In the genomic region with DNA sequence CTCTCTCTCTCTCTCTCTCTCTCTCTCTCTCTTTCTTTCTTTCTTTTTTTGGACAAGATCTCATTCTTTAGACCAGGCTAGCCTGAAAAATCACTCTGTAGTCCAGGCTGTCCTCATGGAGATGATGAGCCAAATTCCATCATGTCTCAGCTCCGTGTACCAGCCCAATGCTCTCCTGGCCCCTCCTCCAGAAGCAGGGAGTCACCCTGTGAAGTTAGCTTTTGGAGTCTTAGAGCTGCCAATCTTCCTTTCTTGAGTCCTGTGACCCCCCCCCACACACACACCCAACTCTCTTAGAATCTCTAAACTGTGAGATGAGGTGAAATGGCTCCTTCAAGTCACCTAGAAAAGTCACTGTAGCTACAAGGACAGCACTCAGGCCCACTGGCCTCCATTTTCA, we compare ENCODE assay signal across 26 mouse cellular contexts. TPM values are rescaled to one million over a fixed set of nuclear protein-coding genes. Genes with fewer than 3 reads are reported as not detected.
DNase-seq lines count a peak whose midpoint lies in the region; ATAC-seq and TF ChIP-seq lines count a peak whose summit lies in the region.
"Had no signal": no experiment of that assay in that cellular context is flagged by ENCODE, and none has a peak within 500 bp of the region (broad histone marks: within the 10 kb centered on the region; RNA-seq: fewer than 3 reads in every experiment).

No protein-coding gene starts in this region.

- no peak for TF ChIP-seq CTCF in heart, adult 2 months (IDR thresholded peaks at IDR 0.05)
- no peak for TF ChIP-seq CTCF in liver, adult 2 months (IDR thresholded peaks at IDR 0.05; ENCODE audit: low read depth, low read length)

- no peak for DNase-seq in heart, adult 2 months
- no peak for DNase-seq in heart, adult 18-20 months
- DNase-seq in liver, adult 2 months (ENCODE audit: extremely low read depth, low read depth, low spot score), result peak; percentile 37
- DNase-seq in liver, embryonic 11.5 days (ENCODE audit: low spot score), result no peak
- DNase-seq in spleen, adult 12 weeks (ENCODE audit: low spot score), result no peak
- no peak for DNase-seq in embryonic facial prominence, embryonic 10.5 days (ENCODE audit: low spot score)
- DNase-seq: adrenal gland, adult 8-10 months; B cell, adult 2 months; cerebellum, adult 8-10 months; cerebellum, postnatal 25 days; gastrocnemius, postnatal 14 days; layer of hippocampus, postnatal 36 days; left cerebral cortex, postnatal 4 days; liver had no signal

- peaks cover 4% of the 10 kb centered on the region for H3K4me1 ChIP-seq in heart, adult 2 months (ENCODE audit: control insufficient read depth, insufficient read depth, low read length)
- H3K4me1 ChIP-seq in liver, adult 2 months (ENCODE audit: control insufficient read depth, insufficient read depth, low read length), result peaks cover 12% of the 10 kb centered on the region
- H3K4me1 ChIP-seq in liver, embryonic 11.5 days (replicated peaks; ENCODE audit: control insufficient read depth, insufficient read depth, low read length), result no peaks in the 10 kb centered on the region
- H3K4me1 ChIP-seq in brown adipose tissue, adult 24 weeks (ENCODE audit: control insufficient read depth, insufficient read depth, insufficient read length, low read length), result peaks cover 17% of the 10 kb centered on the region
- H3K4me1 ChIP-seq in embryonic facial prominence, embryonic 10.5 days, result peaks cover 5% of the 10 kb centered on the region
- H3K4me1 ChIP-seq: forebrain, embryonic 12.5 days; hindbrain, embryonic 12.5 days; lung, embryonic 15.5 days; midbrain, embryonic 15.5 days had no signal

- H3K4me3 ChIP-seq in heart, adult 2 months, result peak overlapping the region; percentile 31
- peak overlapping the region; percentile 27 for H3K4me3 ChIP-seq in liver, adult 2 months (ENCODE audit: insufficient read depth, low read depth, low read length)
- H3K4me3 ChIP-seq in liver, embryonic 11.5 days (ENCODE audit: low read depth, low read length), result no peak overlapping the region
- H3K4me3 ChIP-seq in brown adipose tissue, adult 24 weeks (ENCODE audit: insufficient read depth, low read depth, low read length), result peak overlapping the region; percentile 60
- no peak overlapping the region for H3K4me3 ChIP-seq in embryonic facial prominence, embryonic 10.5 days
- H3K4me3 ChIP-seq: embryonic facial prominence, embryonic 12.5 days; forebrain, embryonic 12.5 days; hindbrain, embryonic 12.5 days; intestine, embryonic 15.5 days; lung, embryonic 15.5 days; midbrain, embryonic 10.5 days; midbrain, embryonic 15.5 days; neural tube, embryonic 12.5 days had no signal

- TF ChIP-seq POLR2A in heart, adult 2 months (IDR thresholded peaks at IDR 0.05; ENCODE audit: insufficient read depth, low read depth, low read length), result no peak
- TF ChIP-seq POLR2A in liver, adult 2 months (IDR thresholded peaks at IDR 0.05; ENCODE audit: extremely low read depth, insufficient read depth, low read length), result no peak

- TF ChIP-seq EP300 in heart, adult 2 months (IDR thresholded peaks at IDR 0.05; ENCODE audit: insufficient read depth, low read depth, low read length), result no peak

- 42% methylated on average over 1 of the region's 1 CpGs for WGBS in heart, adult 2 months
- 23% methylated on average over 1 of the region's 1 CpGs for WGBS in liver, adult 2 months
- 50% methylated on average over 1 of the region's 1 CpGs for WGBS in liver, embryonic 11.5 days
- WGBS in embryonic facial prominence, embryonic 10.5 days, result 61% methylated on average over 1 of the region's 1 CpGs

- H3K27ac ChIP-seq in heart, adult 2 months, result peak overlapping the region; percentile 45
- H3K27ac ChIP-seq in liver, adult 2 months (replicated peaks; ENCODE audit: insufficient read depth, low read depth, low read length), result peak overlapping the region; percentile 10; the same call in 1 of the 2 replicates
- H3K27ac ChIP-seq in liver, embryonic 11.5 days (ENCODE audit: low read depth, low read length), result no peak overlapping the region
- H3K27ac ChIP-seq in brown adipose tissue, adult 24 weeks (replicated peaks; ENCODE audit: low read depth, low read length), result peak overlapping the region; percentile 89
- H3K27ac ChIP-seq in embryonic facial prominence, embryonic 10.5 days (replicated peaks), result no peak overlapping the region
- H3K27ac ChIP-seq: forebrain, embryonic 12.5 days; hindbrain, embryonic 12.5 days; hindbrain, postnatal 0 days; lung, embryonic 15.5 days; midbrain, embryonic 10.5 days; midbrain, embryonic 15.5 days; neural tube, embryonic 12.5 days had no signal

- no peak for ATAC-seq in liver, embryonic 11.5 days (replicated peaks; ENCODE audit: low FRiP score)
- ATAC-seq: activated CD4-positive, CD25-positive, alpha-beta regulatory T cell, adult 4 months; hindbrain, postnatal 0 days; intestine, embryonic 15.5 days; midbrain, embryonic 15.5 days had no signal

- no peak overlapping the region for H3K9ac ChIP-seq in heart, adult 2 months (ENCODE audit: low read depth, low read length)
- H3K9ac ChIP-seq in liver, adult 2 months (ENCODE audit: low read depth, low read length), result peak overlapping the region; percentile 31
- no peak overlapping the region for H3K9ac ChIP-seq in liver, embryonic 11.5 days (ENCODE audit: low read depth, low read length)
- H3K9ac ChIP-seq: embryonic facial prominence, embryonic 12.5 days; forebrain, embryonic 12.5 days; hindbrain, embryonic 12.5 days; intestine, embryonic 15.5 days; lung, embryonic 15.5 days; midbrain, embryonic 15.5 days; neural tube, embryonic 12.5 days had no signal

- H3K9me3 ChIP-seq in liver, embryonic 11.5 days (ENCODE audit: control insufficient read depth, low read length), result no peaks in the 10 kb centered on the region
- H3K9me3 ChIP-seq in embryonic facial prominence, embryonic 10.5 days, result no peaks in the 10 kb centered on the region
- H3K9me3 ChIP-seq: embryonic facial prominence, embryonic 12.5 days; forebrain, embryonic 12.5 days; hindbrain, embryonic 12.5 days; intestine, embryonic 15.5 days; lung, embryonic 15.5 days; midbrain, embryonic 10.5 days; midbrain, embryonic 15.5 days; neural tube, embryonic 12.5 days had no signal

- H3K4me2 ChIP-seq in liver, embryonic 11.5 days, result no peak overlapping the region
- H3K4me2 ChIP-seq: embryonic facial prominence, embryonic 12.5 days; forebrain, embryonic 12.5 days; hindbrain, embryonic 12.5 days; lung, embryonic 15.5 days; midbrain, embryonic 15.5 days; neural tube, embryonic 12.5 days had no signal

- intact Hi-C loops in heart, adult 2 months (cut with DNase I), result no loop called here

- H3K36me3 ChIP-seq in heart, adult 2 months (ENCODE audit: control insufficient read depth, insufficient read depth, low read length), result no peaks in the 10 kb centered on the region; the same call in 1 of the 2 replicates
- H3K36me3 ChIP-seq in liver, adult 2 months (ENCODE audit: control insufficient read depth, insufficient read depth, low read length), result peaks cover 14% of the 10 kb centered on the region; the same call in 1 of the 2 replicates
- H3K36me3 ChIP-seq in liver, embryonic 11.5 days (ENCODE audit: control insufficient read depth, insufficient read depth, low read length), result no peaks in the 10 kb centered on the region
- H3K36me3 ChIP-seq in embryonic facial prominence, embryonic 10.5 days (replicated peaks), result no peaks in the 10 kb centered on the region
- H3K36me3 ChIP-seq: embryonic facial prominence, embryonic 12.5 days; forebrain, embryonic 12.5 days; hindbrain, embryonic 12.5 days; intestine, embryonic 15.5 days; lung, embryonic 15.5 days; midbrain, embryonic 10.5 days; midbrain, embryonic 15.5 days; neural tube, embryonic 12.5 days had no signal

- H3K27me3 ChIP-seq in heart, adult 2 months (ENCODE audit: control insufficient read depth, insufficient read depth, low read length), result no peaks in the 10 kb centered on the region
- H3K27me3 ChIP-seq in liver, adult 2 months (ENCODE audit: control insufficient read depth, insufficient read depth, low read length), result no peaks in the 10 kb centered on the region
- 0 out of 2 replicates have a peak, but pooled peaks cover 3% of the 10 kb centered on the region for H3K27me3 ChIP-seq in liver, embryonic 11.5 days (replicated peaks; ENCODE audit: control insufficient read depth, insufficient read depth, low read length)
- no peaks in the 10 kb centered on the region for H3K27me3 ChIP-seq in embryonic facial prominence, embryonic 10.5 days (replicated peaks; ENCODE audit: low read depth, poor library complexity, severe bottlenecking)
- H3K27me3 ChIP-seq: embryonic facial prominence, embryonic 12.5 days; forebrain, embryonic 12.5 days; hindbrain, embryonic 12.5 days; intestine, embryonic 15.5 days; lung, embryonic 15.5 days; midbrain, embryonic 15.5 days; neural tube, embryonic 12.5 days had no signal

- H3K79me2 ChIP-seq in heart, adult 2 months (replicated peaks; ENCODE audit: control insufficient read depth, insufficient read depth, low read length), result no peaks in the 10 kb centered on the region
- peaks cover 4% of the 10 kb centered on the region; the same call in 1 of the 2 replicates for H3K79me2 ChIP-seq in liver, adult 2 months (ENCODE audit: control insufficient read depth, insufficient read depth, low read length)

RNA-seq across cellular contexts. Expression of gene Nnmt, which starts 0.7 kb away (rescaled TPM):
- total RNA-seq in heart, adult 2 months (2021), result 1 to 10 TPM; 4.1 to 4.3 TPM
- 3.3 and 3.4 TPM in 2 replicates for polyA plus RNA-seq in heart, adult 2 months (2012; rRNA removed)
- total RNA-seq in heart, adult 18-20 months (2021), result 1 to 10 TPM; 4.1 to 6.2 TPM
- total RNA-seq in liver, adult 2 months (2014; rRNA removed), result 306 and 460 TPM in 2 replicates
- polyA plus RNA-seq in liver, adult 2 months (2012; rRNA removed), result 45.7 and 126 TPM in 2 replicates
- 1.3 and 1.8 TPM in 2 replicates for polyA plus RNA-seq in liver, embryonic 11.5 days (2014; fragmentation: Nextera tagmentation; extraction: Ambion mirVana)
- polyA plus RNA-seq in brown adipose tissue, adult 24 weeks (2012; ENCODE audit: insufficient read depth, insufficient read length, missing spikeins), result 45.3 and 55.6 TPM in 2 replicates
- polyA plus RNA-seq in embryonic facial prominence, embryonic 10.5 days (2016; fragmentation: Nextera tagmentation; extraction: Ambion mirVana), result 0.59 and 0.61 TPM in 2 replicates
- total RNA-seq: hindbrain, postnatal 0 days; megakaryocyte progenitor cell, adult 5-6 weeks had no signal
- polyA plus RNA-seq: activated CD4-positive, CD25-positive, alpha-beta regulatory T cell, adult 4 months had no signal

Comparison
In these comparisons a context has a peak if more than half of its experiments do, and no peak if none do; other contexts are left out.
1. H3K27ac ChIP-seq: peak in heart, adult 2 months (single experiment), liver, adult 2 months (single experiment) and brown adipose tissue, adult 24 weeks (single experiment); none in liver, embryonic 11.5 days (single experiment) and embryonic facial prominence, embryonic 10.5 days (single experiment).
2. H3K4me3 ChIP-seq: peak in heart, adult 2 months (single experiment), liver, adult 2 months (single experiment) and brown adipose tissue, adult 24 weeks (single experiment); none in liver, embryonic 11.5 days (single experiment) and embryonic facial prominence, embryonic 10.5 days (single experiment).
3. RNA of gene Nnmt, which starts 0.7 kb away (polyA plus RNA-seq): 45.3 to 55.6 TPM in brown adipose tissue, adult 24 weeks and 45.7 to 126 TPM in liver, adult 2 months; 3.3 to 3.4 TPM in heart, adult 2 months, 1.3 to 1.8 TPM in liver, embryonic 11.5 days and 0.59 to 0.61 TPM in embryonic facial prominence, embryonic 10.5 days; every median in the first group is over 10 times any median in the second.